Mouse (Mus musculus) T-helper 2 cell (primary cell): ENCODE measurements around the gene Tpt1.
"Not testable (repeated sequence)": the region's sequence is repeated elsewhere in the genome, so short reads cannot be mapped to it uniquely, and the experiment has no call there.

ENCODE experiments used
- in situ Hi-C: fragments of 300-600 bp; cut with MboI, MseI; formaldehyde crosslinking; loops from one replicate; pipeline ENCODE4 v1.15.1; 2025; ENCODE audit warnings: high pct_unique_total_duplicates

Tpt1 gene

DNA sequence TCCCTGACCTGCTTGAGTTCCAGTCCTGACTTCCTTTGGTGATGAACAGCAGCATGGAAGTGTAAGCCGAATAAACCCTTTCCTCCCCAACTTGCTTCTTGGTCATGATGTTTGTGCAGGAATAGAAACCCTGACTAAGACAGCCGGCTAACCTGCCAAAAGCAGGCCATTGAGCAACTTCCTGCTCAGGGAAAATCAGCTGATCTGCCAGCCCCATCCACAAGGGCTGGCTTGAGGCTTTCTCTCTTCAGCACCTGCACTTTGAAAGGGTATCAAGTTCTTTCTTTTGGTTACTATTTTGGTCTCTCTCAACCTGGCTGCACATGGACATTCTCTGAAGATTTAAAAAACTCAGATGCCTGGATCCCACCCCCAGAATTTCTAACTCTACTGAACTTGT lies 3.1 kb upstream of the Tpt1 start:
- in situ Hi-C loops, result not testable (repeated sequence)

DNA sequence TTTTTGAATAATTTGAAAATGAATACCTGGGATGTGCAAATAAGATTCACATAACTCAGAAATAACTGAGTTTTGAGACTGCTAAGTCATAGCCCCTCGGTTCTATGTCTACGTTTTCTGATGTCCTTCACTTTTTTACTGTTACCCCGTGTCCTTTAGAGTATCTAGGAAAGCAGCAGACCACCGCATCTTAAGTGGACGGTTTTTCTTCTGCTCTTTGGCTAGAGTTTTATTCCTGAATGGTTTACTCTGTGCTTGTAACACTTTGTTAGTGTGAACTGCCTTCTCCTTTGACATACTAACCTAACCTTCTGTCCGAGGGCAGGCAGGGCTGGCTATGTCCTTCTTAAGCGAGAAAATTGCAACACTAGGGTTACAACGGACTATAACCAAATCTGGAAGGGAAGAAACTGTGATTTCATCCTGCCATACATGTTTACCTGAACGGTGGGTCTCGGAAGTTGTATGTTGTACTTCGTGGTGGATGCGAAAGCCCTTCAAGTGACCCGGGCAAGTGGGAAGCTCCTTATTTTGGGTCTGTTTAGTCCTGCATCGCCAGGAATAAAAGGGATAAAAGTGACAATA lies 690 bp upstream of the Tpt1 start:
- in situ Hi-C loops, result no loop called here

DNA sequence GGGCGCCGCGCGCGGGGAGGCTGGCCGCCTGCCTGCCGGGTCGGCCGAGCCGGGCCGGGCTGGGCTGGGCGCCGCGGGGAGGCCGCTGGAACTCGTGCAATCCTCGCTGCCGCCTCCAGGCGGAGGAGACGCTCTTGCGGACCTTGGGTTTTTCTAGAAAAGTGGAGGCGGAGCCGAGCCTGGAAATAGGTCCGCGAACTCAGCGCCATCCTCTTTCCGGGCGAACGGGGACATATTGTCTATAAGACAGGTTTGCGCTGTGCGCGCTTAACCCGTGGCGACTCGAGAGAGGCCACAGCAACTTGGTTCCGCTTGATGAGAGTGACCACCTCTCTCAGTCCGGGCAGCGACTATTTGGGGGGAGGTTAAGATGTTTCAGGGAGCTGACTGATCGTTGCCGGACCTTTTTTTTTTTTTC lies 814 bp downstream of the Tpt1 start:
- in situ Hi-C loops, result no loop called here

DNA sequence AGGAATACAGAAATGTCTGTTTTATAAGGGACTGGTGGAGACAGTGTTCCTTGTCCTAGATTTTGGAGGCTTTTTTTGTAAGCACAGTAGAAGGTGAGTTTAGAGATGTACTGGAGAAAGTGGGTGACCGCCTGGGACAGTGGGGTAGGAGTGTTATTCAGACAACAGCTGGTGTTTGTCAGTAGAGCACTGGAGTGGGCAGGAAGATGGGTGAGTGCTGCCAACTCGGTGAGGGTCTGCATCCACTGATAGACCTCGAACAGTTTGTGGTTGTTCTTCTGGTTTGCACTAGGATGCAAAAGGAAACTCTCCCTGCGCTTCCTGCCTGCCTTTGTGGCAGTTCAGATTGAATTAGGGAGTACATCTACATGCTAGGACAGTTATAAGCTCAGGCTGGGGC lies 2.8 kb downstream of the Tpt1 start:
- in situ Hi-C loops, result no loop called here

DNA sequence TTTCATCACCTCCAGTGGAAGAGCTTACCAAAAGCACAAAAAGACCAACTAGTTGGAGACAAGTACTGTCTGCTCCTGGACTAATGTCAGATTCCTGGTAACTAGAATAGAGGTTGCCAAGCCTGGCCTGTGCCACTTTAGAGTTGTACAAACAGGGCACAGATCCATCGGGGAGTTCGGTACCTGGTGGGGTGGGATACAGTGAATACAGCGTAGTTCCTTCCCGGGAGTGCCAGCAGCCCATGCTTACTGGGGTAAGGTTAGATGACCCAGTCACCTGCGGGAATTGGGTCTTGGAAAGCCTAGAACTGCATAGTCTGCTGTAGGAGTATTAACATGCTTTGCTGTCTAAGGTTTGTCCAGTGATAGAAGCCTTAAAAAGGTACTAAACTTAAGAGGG lies 3.6 kb downstream of the Tpt1 start:
- in situ Hi-C loops, result no loop called here

DNA sequence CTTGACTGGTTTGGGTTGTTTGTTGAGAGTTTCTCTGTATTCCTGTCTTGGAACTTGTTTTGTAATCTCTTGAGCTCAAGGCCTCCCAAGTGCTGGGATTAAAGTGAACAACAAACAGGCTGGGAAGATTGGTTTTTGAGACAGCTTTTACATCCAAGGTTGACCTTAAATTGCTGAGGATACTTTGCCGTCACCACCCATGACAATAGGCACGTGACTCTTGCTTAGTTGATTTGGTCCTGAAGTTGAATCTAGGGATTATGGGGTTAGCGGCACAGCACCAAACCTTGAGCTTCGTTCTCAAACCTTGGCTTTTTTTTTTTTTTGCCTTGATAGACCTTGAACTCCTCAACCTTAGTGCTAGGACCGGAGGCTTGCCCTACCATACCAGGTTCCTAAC lies 4.3 kb downstream of the Tpt1 start:
- in situ Hi-C loops, result no loop called here

DNA sequence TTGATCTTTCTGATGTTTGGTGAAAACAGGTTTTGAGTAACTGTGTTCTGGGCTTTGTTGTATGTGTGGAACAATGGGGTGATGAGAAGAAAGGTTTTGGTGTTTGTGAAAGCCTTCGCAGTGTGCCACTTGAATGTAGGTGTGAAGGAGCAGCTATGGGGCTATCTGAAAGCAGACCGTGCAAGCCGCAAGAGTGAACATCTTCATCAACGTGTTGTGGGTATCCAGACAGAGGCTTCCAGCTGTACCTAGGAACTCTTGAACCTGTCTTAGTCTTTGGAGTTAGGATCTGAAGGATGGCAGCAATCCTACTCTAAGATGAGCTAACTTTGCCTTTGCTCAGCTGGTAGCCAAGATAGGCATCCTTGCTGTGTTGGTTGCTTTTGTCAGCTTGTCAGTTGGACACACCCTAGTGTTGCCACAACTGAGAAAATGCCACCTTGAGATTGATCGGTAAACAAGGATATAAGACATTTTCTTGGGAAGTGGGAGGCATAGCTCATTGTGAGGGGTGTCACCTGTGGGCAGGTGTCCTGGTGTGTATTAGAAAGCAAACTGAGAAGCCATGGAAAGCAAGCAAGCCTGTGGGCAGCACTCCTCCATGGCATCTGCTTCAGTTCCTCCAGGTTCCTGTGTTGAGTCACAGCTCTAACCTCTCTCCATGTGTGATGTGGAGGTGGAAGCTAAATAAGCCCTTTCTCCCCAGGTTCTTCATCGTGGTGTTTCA lies 5.1 kb downstream of the Tpt1 start:
- in situ Hi-C loops, result no loop called here

DNA sequence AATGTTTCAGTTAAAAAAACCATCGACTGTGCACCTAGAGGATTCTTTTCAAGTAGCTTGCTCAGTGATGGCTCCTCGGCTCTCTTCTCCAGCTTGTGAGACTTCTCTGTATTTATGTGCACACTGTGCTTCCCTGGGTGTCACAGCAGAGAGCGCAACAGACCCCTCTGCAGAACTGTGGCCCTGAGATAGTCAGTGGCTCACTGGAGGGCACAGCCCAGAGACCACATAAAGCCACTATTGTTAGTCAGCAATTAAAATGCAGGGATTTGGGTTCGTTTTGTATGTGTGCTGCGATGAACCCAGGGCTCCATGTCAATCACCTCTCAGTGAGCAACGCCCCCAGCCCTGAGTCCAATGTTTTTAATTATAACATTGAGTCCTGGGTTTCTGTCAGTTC lies 5.9 kb downstream of the Tpt1 start:
- in situ Hi-C loops, result no loop called here

DNA sequence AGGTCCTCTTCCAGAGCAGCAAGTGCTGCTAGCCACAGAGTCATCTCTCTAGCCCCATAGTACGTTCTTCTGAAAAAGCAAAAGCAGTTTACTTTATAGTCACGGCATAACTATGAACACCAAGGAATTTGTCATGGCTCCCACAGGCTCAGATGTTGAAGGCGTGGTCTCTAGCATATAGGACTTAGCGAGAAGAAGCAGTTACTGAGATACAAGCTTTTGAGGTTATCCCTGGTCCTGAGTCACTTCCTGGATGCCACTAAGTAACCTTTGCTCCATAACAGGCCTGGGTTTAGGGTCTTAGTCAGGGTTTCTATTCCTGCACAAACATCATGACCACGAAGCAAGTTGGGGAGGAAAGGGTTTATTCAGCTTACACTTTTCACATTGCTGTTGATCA lies 7.1 kb downstream of the Tpt1 start:
- in situ Hi-C loops, result no loop called here

DNA sequence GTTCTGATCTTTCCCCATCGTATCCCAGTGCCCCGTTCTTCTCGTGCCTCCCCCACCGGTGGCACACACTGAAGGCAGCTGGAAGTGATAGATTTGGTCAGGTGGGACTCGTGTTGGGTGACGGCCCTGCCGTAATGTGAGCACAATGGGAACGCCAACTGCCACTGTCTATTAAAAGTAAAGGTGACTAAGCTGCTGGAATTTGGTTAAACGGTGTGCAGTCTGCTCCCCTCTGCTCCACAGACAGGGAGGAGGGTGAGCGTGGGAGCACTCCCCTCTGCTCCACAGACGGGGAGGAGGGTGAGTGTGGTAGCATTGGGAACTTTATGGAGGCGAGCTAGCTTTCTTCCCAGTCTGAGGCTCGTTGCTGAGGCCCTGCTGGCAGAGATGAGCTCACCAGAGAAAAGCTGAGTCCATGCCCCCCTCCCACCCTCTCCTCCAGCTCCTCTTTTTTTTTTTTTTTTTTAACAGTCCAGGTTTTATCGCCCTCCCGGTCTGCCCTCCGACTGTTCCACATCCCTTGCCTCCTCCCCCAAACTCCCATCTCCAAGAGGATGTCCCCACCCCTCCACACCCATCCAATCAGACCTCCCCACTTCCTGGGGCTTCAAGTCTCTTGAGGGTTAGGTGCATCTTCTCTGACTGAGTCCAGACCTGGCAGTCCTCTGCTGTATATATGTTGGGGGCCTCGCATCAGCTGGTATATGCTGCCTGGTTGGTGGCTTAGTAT lies 10.5 kb downstream of the Tpt1 start:
- in situ Hi-C loops, result no loop called here

DNA sequence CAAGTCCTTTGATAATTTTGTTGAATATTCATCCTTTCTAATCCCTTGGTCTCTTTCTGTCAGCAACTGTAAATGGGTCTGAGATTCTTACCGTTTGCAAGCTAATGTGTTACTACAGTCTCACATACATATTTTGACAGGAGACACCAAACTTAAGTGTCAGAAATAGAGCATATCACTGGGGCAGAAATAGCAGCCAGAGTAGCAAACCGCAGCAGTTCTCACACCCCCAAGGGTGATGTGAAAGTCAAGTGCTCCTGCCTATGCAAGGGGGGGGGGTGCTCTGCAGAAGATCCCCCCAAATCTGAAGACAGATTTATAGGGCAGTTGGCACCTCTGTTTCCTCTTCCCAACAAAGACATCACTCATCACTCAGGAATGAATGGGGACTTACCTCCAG lies 13.3 kb downstream of the Tpt1 start:
- in situ Hi-C loops, result no loop called here

DNA sequence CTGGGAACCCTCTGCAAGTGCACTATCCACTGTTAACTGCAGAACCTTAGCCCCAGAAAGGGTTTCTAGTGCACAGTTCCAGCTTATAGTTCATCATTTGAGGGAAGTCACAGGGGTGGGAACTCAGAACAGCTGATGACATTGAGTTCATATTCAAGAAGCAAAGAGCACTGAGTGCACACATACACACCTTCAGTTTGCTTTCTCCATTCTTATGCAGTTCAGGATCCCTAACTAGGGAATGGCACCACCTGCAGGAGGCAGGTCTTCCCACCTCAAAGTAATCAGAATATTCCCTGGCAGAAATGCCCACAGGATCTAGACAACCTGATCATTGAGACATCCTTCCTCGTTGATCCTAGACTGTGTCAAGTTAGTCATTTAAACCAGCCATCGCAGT lies 14.7 kb downstream of the Tpt1 start:
- in situ Hi-C loops, result loop anchor here (10.0 kb wide), 1 partner anchor 145 kb away; no protein-coding TSS in a partner anchor

DNA sequence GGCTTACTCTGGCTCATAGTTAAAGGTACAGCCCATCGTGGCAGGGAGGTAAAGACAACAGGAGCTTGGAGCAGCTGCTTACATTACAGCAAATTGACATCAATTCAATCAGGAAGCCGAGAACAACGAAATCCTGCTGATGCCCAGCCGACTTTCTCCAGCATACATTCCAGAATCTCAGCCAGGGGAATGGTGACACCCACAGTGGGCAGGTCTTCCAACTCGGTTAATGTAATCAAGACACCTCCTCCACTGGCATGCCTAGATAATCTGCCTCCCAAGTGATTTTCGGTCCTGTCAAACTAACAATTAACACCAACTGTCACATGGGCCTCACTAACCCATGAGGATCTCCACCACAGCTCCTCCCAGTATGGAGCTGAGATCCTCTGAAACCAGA lies 17.8 kb downstream of the Tpt1 start:
- in situ Hi-C loops, result loop anchor here (10.0 kb wide), 1 partner anchor 142 kb away; no protein-coding TSS in a partner anchor

DNA sequence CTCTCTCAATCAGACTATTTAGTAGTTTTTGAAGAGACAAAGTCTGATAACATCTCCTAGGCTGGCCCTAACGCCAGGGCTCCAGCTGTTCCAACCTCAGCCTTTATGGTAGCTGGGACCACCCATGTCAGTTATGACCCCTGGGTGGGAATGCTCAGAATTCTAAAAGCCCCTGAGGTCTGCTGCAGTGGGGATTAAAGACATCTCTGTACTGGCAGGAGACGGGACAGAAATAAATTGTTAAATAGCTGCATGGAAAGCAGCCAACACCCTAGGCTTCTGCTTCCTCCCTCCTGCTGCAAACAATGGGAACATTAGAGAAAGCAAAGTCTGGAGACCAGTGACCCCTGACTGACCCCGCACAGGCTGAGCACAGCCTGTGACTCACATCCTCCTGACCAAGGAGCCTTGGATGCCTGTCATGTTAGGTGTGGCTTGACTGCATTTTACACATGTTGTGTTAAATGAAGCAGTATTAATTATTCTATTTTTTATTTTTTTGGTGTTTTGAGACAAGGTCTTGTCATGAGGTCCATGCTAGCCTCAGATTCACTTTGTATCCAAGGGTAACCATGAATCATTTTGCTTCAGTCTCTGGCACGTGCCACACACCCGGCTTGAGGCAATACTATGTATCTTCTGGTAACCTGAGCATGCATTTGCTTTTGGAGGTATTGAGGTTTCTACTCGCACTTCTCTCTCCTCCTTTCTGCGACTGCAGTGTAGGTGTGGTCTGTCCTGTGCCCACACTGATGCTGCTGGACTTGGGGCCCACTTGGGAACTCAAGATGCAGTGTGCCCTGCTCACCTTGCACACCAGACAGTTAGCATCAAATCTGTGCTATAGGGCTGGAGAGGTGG lies 18.9 kb downstream of the Tpt1 start:
- in situ Hi-C loops, result loop anchor here (10.0 kb wide), 1 partner anchor 141 kb away; no protein-coding TSS in a partner anchor

DNA sequence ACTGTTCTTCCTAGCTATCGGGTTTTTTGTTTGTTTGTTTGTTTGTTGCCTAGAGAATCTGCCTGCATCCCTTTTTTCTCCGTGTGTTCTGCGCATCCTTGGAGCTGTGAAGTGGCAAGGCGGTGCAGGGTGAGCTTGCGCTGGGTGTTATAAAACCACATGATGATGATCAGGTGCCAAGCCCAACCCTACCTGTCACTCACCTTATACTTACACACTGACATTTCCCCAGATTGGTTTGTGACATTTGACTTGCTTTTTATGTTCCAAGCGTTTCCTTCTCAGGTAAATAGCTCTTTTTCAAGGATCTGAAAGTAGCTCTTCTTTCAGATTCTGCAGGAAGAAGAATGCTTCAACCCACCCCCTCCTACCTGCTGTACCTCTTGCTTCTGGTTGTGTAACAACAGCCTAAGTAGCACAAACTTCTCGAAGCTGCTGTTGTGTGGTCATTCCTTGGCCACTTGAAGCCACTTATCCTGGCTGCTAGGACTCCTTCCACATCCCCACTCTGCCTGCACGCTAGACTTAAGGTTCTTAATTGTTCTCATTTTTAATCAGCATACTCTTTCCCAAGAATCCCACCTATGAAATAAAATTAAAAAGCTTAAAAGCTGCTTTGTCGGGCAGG lies 21.9 kb downstream of the Tpt1 start:
- in situ Hi-C loops, result loop anchor here (10.0 kb wide), 1 partner anchor 138 kb away; no protein-coding TSS in a partner anchor

DNA sequence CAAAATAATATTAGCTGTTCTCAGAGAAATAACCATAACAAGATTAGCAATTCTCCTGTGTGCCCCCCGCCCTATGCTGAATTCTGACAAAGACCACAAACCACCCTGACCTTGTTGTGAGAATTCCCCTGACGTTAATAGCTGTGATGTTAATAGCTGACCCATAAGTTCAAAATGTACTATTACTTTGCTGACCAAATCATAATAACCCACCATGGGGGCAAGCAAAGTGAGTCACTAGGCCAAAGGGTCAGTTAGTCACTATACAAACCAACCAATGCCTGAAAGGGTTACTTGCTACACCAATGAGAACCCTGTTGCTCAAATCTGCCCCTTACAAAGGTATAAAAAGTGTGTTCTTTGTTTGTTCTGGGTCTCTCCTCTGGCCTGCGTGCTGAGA lies 23.1 kb downstream of the Tpt1 start:
- in situ Hi-C loops, result loop anchor here (10.0 kb wide), 1 partner anchor 137 kb away; no protein-coding TSS in a partner anchor

DNA sequence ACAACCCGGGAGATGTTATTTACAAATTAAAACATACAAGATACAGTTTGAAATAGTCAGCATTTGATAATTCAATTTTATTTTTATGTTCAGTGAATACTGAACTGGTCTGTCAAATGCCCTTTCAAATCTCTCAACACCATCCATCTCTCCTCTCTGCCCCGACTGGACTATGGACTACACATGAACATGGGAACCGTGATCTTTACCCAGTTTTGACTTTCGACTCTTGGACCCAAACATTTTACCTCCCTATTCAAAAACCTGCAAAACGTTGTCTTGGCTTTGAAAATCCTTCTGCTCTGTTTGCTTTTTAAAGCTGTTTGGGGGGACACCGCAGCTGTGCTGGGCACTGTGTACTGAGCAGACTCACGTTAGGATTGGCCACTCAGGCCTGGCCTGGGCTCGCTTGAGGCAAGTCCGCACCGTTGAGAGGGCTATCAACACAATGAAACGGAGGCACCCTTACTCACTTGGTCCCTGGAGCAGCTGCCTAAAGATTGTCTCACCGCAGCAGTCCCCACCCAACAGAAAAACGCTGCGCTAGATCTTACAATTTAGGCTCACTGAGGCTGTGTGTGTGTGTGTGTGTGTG lies 25.0 kb downstream of the Tpt1 start:
- in situ Hi-C loops, result loop anchor here (10.0 kb wide), 1 partner anchor 135 kb away; no protein-coding TSS in a partner anchor

DNA sequence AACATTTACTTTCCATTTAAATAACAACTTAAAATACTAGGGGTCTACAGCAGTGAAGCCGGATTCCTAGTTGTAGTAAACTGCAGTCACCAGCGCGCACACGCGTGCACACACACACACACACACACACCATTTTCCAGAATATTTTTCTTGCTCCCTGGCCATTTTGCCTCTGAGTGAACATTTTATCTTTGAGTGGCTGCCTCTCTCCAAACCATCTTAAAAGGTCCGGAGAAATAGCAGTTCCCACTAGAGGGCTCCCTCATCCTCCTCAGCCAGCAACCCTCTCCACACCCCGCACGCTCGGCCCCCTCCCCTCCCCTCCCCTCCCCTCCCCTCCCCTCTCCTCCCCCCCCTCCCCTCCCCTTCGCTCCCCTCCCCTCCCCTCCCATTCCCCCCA lies 25.7 kb downstream of the Tpt1 start:
- in situ Hi-C loops, result no loop called here

DNA sequence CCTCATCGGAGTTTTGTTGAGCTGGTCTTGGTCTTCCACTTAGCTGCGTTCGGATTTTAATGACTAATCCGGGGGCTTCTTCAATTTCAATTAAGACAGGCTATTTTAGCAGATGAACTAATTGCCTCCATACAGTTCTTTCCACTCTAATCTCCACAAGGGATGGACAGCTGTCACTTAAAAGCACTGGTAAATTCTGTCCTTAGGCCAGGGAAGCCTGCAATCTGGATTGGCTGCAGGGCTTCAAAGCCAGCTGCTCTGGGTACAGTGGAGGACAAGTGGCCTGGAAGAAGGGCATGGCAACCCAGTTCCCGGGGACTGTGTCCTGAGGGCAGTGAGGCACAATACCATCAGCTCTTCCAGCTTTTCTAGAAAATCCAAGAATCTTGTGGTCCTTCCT lies 26.2 kb downstream of the Tpt1 start:
- in situ Hi-C loops, result no loop called here

DNA sequence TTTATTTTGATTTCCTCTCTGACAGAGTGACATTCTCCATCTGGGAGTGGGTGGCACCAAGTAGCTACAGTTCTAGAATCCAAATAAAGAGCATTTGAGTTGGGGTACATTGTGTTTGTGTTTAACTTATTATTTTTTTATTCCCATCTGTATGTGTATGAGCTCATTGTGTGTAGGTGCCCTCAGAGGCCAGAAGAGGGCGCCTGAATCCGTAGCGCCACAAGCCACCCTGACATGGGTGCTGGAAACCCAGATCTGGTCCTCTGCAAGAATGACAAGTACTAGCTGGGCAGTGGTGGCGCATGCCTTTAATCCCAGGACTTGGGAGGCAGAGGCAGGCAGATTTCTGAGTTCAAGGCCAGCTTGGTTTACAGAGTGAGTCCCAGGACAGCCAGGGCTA lies 26.9 kb downstream of the Tpt1 start:
- in situ Hi-C loops, result no loop called here

DNA sequence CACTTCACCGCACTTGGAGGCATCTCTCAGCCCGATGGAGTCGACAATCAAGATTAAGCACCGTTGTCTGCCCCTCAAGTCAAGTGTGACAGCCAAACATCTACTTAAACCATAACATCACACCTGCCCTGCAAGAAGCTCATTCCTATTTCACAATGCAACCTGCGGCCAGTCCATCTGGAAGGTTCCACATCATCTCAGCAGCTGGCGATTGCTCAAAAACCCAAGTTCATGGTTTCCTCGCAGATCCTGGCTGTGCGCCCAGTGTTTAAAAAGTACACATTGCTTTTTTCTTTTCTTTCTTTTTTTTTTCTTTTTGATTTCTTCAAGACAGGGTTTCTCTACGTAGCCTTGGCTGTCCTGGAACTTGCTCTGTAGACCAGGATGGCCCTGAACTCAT lies 28.7 kb downstream of the Tpt1 start:
- in situ Hi-C loops, result no loop called here
